Mouse (Mus musculus) gastrocnemius, adult 8-10 months (tissue): ENCODE data around the gene C77080. TPM values are rescaled to one million over a fixed set of nuclear protein-coding genes. Genes with fewer than 3 reads are reported as not detected.
A peak's percentile ranks its signal among the peaks of the same experiment; 100 is the strongest.

ENCODE experiments used
- DNase-seq, 2 experiments: peaks; one replicate each; pipeline ENCODE4 v3.0.0; 2022; ENCODE audit warnings: low spot score in 2 of 2
- total RNA-seq, 4 experiments: library from RNA; stranded (reverse); gene quantifications; 2 replicates each; pipeline ENCODE4 v1.2.4; 2022

The C77080 gene
- total RNA-seq, 4 experiments from 2014 or later: 0.58 to 1.6 (median 0.75) TPM

DNA sequence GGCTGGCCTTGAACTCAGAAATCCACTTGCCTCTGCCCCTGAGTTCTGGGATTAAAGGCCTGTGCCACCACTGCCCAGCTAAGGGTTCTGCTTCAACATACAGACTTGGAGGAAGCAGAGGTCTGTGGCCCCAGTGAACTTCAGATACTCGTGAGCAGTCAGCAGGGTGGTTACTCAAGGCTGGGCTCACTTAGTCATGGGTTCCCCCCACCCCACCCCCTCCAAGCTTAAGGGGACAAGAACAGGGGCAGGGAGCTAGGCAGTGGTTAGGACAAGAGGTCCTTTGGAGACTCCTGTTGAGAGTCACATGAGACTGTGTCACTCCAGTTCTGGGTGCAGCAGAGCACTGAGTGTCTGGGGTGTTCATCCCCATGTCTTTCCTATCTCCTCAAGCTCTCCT is 7.5 kb upstream of the C77080 start:
- DNase-seq: no peak

DNA sequence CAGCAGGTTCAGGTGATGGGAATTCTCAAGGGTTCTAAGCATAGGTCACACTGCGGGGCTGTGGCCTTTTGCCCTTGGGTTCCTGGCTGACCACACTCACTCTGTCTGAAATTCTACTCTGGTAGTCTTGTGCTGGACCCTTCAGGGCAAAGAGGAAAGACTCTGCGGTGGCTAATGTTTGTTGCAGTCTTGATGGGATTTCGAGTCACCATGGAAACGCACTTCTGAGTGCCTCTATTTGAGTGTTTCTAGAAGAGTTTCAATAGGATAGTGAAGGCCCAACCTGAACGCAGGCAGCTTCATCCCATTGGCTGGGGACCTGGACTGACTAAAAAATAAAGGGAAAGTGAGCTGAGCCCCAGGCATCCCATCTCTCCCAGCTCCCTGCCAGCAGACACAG is 5.6 kb upstream of the C77080 start:
- no peak for DNase-seq

DNA sequence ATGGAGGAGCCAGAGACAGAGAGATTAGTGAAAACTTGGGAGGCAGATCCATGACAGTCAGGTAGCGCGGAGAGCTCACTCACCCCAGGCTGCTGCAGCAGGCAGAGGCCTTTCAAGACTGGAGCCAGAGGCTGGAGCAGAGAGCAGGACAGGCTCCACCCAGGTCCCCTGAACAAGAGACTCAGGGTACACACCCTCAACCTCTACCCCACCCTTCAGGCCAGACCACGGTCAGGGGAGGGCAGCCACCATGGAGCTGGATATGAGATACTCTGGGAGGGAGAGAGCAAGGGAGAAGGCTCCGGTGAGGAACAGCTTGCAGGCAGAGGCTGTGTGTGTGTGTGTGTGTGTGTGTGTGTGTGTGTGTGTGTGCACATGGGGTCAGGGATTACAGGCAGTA is 5.0 kb upstream of the C77080 start:
- no peak for DNase-seq

DNA sequence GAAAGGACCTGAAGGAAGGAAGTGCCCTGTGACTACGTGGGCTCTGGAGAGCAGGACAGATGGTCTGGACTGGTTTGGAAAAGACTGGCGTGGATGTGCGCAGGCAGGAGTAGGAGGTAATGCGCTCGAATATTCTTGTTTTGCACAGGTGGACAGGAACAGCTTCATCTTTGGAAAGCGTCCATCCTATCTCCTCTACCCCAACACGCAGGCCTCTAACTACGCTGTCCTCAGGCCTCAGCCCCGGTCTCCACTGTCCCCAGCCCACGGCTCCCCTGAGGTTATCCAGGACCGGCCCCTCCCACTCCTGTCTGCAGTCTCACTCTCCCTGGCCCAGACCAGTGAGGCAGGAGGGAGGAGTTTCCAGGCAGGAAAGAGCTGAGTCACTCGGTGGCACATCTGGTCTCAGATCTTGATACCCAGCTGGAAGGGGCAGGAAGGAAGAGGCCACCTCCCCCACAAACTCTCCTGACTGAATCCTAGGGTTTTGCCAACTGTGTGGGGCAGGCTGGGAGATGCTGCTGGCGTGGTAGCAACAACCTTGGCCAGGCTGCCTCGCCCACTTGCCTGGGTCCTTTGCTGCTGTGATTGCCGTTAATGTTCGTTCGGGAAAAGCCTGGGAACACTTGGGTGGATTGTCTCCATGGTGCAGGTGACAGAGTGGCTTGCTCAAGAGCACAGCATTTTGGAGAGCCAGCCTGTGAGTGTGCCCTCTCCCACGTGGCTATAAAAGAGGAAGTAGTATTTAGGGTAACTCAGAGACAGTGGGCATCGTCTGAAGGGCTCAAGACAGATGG is 2.2 kb upstream of the C77080 start:
- DNase-seq: peak in 1 of 2 experiments; percentile 24

DNA sequence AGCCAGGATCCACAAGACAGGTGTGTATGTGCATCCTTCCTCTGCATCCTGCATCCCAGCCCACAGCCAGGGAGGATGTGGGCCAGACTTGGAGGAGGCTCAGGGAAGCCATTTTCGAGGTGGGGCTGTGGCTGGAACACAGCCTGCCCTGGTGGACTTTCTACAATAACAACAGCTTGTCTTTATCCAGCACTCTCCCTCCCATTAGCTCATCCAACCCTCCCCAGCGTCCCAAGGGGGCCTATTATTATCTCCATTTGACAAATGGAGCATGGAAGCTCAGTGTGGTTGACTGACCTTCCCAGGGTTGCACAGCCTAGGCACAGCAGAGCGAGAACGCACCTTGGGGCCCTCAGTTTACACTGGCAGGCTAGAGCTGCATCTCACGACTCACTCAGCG is 526 bp downstream of the C77080 start:
- no peak for DNase-seq

DNA sequence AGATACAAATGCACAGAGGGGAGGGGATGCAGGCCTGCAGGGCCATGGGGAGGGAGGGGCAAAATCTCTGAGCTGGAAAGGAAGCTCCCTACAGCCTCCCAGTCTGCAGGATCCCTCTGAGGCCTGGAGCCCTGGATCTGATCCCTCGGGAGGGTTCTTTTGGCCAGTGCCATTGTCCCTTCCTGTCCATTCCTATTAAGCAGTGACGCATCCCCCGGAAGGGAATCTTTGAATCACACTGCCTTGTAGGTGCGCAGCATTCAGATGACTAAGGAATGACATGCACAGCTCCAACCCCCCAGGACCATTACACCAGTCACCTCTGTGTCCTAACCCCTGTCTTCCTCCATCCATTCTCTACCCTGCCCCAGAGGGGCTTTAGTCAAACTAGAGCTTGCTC is 2.1 kb downstream of the C77080 start:
- DNase-seq: no peak

DNA sequence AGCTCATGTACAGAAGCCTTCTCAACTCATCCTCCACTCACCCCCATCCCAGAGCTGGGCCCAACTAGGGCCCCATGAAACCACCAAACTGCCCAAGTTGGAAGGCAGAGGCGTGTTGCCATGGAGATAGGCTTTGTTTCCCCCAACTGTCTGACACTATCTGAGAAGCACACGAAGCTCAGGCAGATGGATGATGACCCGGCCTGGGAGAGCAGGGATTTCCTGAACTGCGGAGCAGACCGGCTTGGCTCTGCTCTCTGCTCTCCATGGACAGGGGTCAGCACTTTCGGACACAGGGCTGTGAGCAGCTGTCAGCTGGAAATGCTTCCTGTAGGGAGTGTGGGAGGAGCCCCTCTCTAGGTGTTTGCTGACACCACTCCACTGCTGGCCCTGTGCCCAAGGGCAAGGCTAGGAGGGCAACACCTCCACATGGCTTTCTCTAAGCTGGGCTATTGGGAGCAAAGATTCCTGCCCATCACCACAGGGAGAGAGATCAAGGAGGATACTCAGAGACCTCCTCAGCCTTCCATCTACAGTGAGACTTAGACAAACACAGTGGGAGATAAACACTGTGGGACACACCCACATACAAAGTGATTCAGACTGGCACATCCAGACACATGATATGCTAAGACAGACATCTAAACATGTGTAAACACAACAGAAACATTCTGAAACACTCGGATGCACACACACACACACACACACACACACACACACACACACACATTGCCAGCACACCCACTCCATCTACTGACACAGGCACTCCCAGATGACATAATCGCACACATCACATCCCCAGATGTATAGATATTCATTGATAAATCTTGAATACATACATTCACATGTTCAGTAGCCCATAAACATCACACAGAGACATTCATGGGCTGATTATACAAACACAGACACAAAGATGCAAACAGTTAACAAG is 4.5 kb downstream of the C77080 start:
- no peak for DNase-seq

DNA sequence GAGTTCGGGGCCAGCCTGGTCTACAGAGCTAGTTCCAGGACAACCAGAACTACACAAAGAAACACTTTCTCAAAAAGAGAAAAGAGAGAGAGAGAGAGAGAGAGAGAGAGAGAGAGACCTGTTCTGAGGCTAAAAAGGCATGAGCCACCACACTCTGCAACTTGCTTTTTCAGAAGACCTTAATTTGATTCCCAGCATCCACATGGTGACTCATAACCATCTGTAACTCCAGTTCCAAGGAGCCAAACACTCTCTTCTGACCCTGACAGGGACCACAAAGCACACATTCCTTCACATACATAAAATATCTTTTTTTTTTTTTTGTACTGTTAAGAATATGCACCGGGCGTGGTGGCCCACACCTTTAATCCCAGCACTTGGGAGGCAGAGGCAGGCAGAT is 6.6 kb downstream of the C77080 start:
- no peak for DNase-seq

DNA sequence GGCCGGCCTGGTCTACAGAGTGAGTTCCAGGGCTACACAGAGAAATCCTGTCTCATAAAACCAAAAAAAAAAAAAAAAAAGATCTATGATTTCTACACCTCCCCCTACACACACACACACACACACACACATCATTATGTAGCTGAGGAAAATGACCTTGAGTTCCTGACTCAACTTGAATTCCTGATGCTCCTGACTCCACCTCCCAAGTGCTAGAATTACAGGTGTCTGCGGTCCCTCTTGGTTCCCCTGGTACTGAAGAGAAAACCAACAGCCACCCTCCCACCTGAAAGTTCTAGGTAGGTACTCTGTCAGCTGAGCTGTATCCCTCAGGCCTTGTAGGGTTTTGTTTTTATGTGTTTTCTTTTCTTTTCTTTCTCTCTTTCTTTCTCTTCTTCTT is 8.7 kb downstream of the C77080 start:
- DNase-seq: no peak

DNA sequence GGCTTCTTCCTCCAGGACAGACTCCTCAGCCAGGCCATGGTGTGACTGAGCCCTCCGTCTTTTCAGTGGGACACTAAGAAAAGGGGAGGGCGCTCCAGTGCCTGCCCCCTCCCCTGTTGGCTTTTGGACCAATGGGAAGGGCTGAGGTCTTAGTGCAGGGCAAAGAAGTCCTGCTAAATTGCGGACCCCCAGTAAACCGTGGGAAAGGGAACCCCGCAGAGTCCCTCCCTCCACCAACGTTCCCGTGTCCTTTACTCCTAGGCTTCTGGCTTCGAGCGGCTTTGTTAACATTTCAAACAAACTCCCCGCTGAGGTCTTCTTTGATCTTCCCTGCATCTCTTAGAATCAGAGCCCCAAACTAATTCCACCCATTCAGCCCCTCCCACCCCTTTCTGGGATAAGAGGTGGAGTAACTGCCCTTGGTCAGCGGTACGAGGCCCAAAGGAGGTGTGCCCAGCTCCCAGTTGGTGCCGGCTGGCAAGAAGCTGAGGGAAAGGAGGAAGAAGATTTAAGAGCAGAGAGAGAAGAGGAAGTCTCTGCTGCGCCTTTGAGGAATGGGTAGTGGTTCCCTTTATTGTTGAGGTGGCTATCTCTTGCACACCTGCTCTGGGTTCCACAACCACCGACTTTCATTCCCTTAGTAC is 9.6 kb downstream of the C77080 start:
- no peak for DNase-seq

DNA sequence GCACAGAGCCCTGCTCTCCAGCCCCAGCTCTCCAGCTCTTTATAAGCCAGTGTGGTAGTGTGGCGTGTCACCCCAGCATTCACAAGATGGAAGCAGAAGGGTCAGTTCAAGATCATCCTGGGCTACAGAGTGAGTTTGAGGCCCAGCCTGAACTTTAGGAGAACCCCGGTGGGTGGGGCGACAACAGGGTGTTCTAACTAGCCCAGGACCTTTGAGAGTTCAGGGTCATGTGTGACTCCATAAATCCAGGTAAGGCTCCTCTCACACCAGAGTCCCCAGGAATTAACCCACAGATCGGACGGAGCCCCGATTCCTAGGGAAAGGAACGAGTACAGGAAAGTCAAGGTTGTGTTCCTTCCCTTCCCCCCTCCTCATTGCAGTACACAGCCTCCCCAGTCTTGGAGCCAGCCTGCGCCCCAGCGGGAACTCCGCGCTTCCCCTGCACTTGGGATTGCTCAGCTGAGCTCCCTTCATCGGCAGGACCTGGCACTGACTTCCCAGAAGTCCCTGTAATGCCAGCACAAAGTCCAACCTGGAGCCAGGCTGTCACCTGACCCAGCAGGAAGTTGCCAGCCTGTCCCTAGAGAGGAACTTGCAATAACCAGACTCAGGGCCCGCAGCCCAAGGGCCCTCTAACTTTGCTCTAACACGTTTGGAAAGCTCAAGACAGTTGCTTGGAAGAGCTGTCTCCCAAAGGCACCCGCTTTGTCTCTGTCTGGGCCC is 10.3 kb downstream of the C77080 start:
- no peak for DNase-seq

DNA sequence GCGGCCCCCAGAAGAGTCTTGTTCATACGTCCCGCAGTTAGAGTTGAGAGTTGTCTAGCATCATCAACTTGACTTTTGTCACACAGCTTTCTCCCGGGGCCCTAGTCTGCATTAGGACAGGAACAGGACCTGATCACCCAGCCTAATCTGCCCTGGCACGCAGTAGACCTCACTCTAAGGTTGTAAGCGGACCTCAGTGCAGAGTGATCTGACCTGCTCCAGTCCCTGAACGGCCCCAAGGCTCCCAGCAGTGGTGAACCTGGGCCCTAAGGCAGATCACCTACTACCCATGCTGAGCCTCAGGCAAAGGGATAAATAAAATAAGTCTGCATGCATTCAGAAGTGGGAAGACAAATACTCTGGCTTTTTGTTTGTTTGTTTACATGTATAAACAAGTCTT is 11.9 kb downstream of the C77080 start:
- no peak for DNase-seq

DNA sequence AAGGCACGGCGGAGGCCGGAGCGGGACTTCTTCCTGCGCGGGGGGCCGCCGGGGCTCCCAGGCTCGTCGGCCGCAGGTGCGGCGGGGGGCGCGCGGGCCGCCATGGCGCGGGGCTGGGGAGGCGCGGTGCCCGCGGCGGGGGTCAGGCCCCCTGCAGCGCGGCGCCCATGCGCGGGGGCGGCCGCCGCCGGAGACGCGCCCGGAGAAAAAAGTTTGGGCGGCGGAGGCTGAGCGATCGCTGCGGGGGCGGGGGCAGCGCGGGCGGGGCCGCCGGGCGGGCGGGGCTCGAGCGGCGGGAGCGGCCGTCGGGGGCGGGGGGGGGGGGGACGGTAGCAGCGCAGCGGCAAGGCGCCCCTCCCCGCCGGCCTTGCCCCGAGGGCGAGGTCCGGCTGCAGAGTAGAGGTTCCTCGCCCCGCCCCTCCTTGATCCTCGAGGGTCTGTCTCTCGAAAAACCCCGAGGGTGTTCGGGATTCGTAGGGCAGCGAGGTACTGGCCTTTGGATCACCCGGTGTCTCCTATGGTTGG is 12.9 kb downstream of the C77080 start:
- no peak for DNase-seq

DNA sequence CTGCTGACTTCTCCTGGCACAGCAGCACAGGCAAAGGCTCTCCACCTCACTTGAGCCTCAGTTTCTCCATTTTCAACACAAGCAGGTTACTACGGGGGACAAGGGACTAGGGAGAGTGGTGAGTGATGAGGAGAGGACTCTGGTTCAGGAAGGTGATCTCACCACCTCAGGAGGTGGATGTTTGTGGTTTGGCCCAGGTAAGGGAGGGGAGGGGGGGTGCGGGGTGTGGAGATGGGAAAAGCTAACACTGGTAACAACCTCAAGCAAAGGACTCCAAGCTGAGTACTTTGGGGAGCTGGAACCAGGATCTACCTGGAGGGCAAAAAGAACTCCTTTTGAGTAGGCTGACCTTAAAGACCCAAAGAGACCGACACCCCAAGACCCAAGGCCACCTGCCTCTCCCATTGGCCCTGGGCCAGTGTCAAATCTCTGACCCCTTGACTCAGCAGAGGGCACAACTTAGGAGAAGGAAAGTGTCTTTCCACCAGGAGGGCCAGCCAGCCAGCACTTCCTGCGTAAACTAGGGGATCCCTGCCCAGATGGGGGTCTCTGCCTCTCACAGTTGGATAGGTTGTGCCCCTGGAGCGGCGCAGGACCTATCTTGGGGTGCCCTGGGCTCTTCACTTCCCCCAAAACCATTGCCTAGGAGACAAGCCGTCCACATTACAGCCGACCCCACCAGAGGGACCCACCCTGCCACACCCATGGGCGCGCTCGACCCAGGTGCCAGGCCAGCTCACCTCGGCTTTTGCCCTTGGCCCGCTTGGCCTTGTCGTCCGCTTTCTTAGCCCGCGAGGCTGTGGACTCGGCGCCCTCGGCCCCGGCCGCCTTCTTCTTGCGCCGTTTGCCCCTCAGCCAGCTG is 13.6 kb downstream of the C77080 start:
- no peak for DNase-seq

DNA sequence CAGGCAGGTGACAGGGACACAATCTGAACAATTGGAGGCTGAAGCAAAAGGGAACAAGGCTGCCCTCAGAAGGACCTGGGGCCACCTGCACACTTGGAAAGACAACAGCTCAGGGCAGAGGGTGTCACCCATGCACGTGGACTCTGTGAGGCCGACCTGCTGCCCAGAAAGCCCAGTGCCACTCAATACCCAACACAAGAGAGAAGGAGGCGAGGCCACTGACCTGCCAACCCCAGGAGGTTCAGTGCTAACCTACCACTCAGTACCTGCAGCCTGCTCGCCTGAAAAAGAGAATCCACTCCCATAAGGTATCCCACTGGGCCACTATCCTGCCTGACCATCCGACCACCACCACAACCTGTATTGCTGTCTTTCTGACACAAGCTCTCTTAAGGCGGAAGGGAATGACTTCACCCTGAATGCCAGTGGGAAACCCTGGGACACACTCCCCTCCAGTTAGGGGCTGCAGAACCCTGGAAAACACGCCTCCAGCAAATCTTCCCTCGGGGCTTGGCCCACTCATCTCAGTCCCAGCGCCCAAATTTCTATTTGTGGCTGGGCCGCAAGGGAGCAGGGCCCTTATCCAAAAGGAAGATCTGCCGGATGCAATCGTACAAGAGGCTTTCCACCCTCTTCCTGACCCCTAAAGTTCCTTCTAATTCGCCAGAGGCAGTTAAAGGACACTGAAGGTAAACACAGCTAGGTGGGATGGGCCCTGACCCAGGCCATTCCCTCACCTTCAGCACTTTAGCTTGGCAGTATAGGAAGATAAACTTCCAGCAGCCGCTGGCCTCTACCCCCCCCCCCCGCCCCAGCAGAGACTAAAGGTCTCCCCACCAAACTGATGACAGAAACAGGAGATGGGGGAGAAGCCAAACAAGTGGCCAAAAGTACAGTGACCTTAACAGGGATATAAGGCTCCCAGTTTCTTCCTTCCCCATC is 14.6 kb downstream of the C77080 start:
- DNase-seq: no peak

DNA sequence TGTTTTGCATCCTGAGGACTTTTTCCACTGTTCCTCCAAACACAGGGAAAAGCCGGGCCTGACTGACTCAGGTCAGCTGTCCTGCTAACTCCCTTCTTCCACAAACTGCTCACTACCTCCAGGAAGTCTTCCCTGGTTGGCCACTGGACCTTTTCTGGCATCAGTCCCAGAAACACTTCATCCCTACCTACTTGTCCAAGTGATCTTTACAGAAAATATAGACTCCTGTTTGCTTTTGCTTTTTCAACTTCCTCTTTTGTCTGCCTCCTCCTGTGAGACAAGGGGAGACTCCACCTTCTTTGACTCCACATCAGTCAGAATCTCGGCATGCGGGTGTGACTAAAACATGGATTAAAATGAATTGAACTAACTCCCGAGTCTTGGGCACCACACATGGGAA is 16.4 kb downstream of the C77080 start:
- DNase-seq: no peak

DNA sequence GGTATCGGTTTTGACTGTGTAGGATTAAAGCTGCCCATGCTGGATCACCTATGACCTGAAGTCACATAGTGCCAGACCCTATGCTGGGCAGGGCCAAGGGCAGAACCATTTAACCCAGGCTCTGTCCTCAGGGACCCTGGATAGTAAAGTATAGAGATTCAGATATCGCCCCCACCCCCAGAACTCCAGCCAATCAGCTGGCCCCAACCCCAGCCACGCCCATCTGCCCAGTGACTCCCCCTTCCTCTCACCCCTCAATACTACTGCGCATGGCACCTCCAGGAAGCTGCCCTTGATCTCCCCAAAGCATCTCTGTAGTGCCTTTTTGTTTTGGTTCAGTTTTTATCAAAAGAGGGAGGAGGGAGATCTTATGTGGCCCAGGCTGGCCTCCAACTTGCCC is 18.4 kb downstream of the C77080 start:
- no peak for DNase-seq

DNA sequence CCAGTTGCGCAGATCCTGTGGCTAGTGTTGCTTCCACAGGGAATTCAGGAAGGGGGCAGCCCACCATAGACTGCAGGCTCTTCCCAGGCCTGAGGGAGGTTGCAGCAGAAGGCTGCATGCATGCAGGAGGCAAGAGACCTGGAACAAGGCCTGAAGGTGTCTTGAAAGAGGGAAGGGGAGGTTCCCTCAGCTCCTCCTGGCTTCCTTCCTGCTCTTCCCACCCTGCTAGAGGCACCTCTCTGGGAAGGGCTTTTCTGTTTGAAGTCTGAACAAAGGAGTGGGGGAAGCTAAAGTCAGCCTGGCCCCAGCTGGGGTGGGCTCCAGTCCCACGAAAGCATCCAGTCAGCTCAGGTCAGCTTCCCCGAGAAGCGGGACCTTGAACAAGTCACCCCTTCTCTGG is 18.9 kb downstream of the C77080 start:
- no peak for DNase-seq

DNA sequence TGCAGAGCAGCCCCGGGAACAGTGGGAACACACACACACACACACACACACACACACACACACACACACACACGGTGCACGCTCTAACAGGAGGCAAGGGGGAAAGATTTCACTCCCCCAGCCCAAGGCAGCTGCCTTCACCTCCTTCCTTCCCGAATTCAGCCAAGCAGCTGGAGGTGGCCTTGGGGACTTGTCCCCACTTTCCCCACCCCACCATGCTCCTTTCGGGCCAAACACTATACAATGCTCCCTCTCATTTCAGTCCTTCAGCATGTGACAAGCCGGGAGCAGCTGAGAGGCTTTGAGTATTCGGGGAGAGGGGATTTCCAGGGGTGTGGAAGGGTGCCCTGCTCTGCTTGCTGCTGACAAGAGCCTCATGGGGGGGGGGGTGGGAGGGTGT is 19.3 kb downstream of the C77080 start:
- DNase-seq: no peak
